Mouse (Mus musculus): ENCODE measurements at regions not wholly inside any gene's neighbourhood (a gene's known extent, or its start where the extent isn't known, plus 50 kb on each side); places are given as distances from the start of the nearest gene placed in this dataset.

- H3K4me1 ChIP-seq: no peaks in the 10 kb centered on the region
- no peak overlapping the region for H3K4me3 ChIP-seq
- no peak overlapping the region for H3K4me2 ChIP-seq (replicated peaks)
- no peak overlapping the region for H3K9ac ChIP-seq
- H3K27ac ChIP-seq: no peak overlapping the region
- WGBS: 78% methylated on average over 1 of the region's 1 CpGs
- H3K9me3 ChIP-seq: no peaks in the 10 kb centered on the region
- no peaks in the 10 kb centered on the region for H3K36me3 ChIP-seq
- no peak for ATAC-seq (ENCODE audit: insufficient number of reproducible peaks, insufficient read depth, low FRiP score, low TSS enrichment)
- H3K27me3 ChIP-seq: no peaks in the 10 kb centered on the region
Observed at GRCm38 (mm10) chr9:27661431-27662300, 128.9 kb upstream of the Opcml start.

GRCm38 (mm10) chr9:27663230-27663629 lies 127.3 kb upstream of the Opcml start:
- Histone ChIP-seq H3K9me3 (no peaks in the 10 kb centered on the region), H3K4me2 (replicated peaks) (no peak overlapping the region), H3K4me3 (no peak overlapping the region), H3K36me3 (no peaks in the 10 kb centered on the region), H3K27ac (no peak overlapping the region), H3K27me3 (no peaks in the 10 kb centered on the region), H3K4me1 (no peaks in the 10 kb centered on the region), H3K9ac (no peak overlapping the region)
- 94% methylated on average over 1 of the region's 1 CpGs for WGBS
- ATAC-seq (ENCODE audit: insufficient number of reproducible peaks, insufficient read depth, low FRiP score, low TSS enrichment): no peak

GRCm38 (mm10) chr9:27665659-27666058 lies 124.9 kb upstream of the Opcml start:
- ATAC-seq (ENCODE audit: insufficient number of reproducible peaks, insufficient read depth, low FRiP score, low TSS enrichment): no peak
- Histone ChIP-seq H3K4me3 (no peak overlapping the region), H3K4me1 (no peaks in the 10 kb centered on the region), H3K4me2 (replicated peaks) (no peak overlapping the region), H3K9me3 (no peaks in the 10 kb centered on the region), H3K27ac (no peak overlapping the region), H3K27me3 (no peaks in the 10 kb centered on the region), H3K36me3 (no peaks in the 10 kb centered on the region), H3K9ac (no peak overlapping the region)
- WGBS: 92% methylated on average over 2 of the region's 2 CpGs

GRCm38 (mm10) chr9:27670032-27670740 lies 120.4 kb upstream of the Opcml start:
- 33% methylated on average over 6 of the region's 6 CpGs for WGBS
- H3K9me3 ChIP-seq: no peaks in the 10 kb centered on the region
- no peak overlapping the region for H3K9ac ChIP-seq

GRCm38 (mm10) chr9:27685325-27685724 lies 105.2 kb upstream of the Opcml start:
- Histone ChIP-seq H3K4me1 (no peaks in the 10 kb centered on the region), H3K4me3 (no peak overlapping the region), H3K27me3 (no peaks in the 10 kb centered on the region), H3K36me3 (no peaks in the 10 kb centered on the region), H3K9ac (no peak overlapping the region), H3K27ac (no peak overlapping the region), H3K9me3 (no peaks in the 10 kb centered on the region), H3K4me2 (replicated peaks) (no peak overlapping the region)
- ATAC-seq (ENCODE audit: insufficient number of reproducible peaks, insufficient read depth, low FRiP score, low TSS enrichment): no peak

More at GRCm38 (mm10) chr9:27670032-27670740, 120.4 kb upstream of the Opcml start:
- H3K4me3 ChIP-seq: no peak overlapping the region
- H3K27ac ChIP-seq: no peak overlapping the region
- ATAC-seq (ENCODE audit: insufficient number of reproducible peaks, insufficient read depth, low FRiP score, low TSS enrichment): no peak
- H3K36me3 ChIP-seq: no peaks in the 10 kb centered on the region
- H3K4me2 ChIP-seq (replicated peaks): no peak overlapping the region
- H3K4me1 ChIP-seq: no peaks in the 10 kb centered on the region
- H3K27me3 ChIP-seq: no peaks in the 10 kb centered on the region

- WGBS: 64% methylated on average over 4 of the region's 4 CpGs
- H3K36me3 ChIP-seq: no peaks in the 10 kb centered on the region
- H3K27me3 ChIP-seq: no peaks in the 10 kb centered on the region
- no peak overlapping the region for H3K9ac ChIP-seq
- no peaks in the 10 kb centered on the region for H3K9me3 ChIP-seq
- ATAC-seq (ENCODE audit: insufficient number of reproducible peaks, insufficient read depth, low FRiP score, low TSS enrichment): no peak
- no peak overlapping the region for H3K4me3 ChIP-seq
- H3K4me2 ChIP-seq (replicated peaks): no peak overlapping the region
- no peak overlapping the region for H3K27ac ChIP-seq
- H3K4me1 ChIP-seq: no peaks in the 10 kb centered on the region
Observed at GRCm38 (mm10) chr9:27691616-27692015, 99.0 kb upstream of the Opcml start.

- H3K9me3 ChIP-seq: no peaks in the 10 kb centered on the region
- ATAC-seq (ENCODE audit: insufficient number of reproducible peaks, insufficient read depth, low FRiP score, low TSS enrichment): no peak
- 87% methylated on average over 3 of the region's 3 CpGs for WGBS
- H3K4me3 ChIP-seq: no peak overlapping the region
- H3K27me3 ChIP-seq: no peaks in the 10 kb centered on the region
- no peaks in the 10 kb centered on the region for H3K36me3 ChIP-seq
- H3K4me2 ChIP-seq (replicated peaks): no peak overlapping the region
- H3K9ac ChIP-seq: no peak overlapping the region
- H3K27ac ChIP-seq: no peak overlapping the region
- no peaks in the 10 kb centered on the region for H3K4me1 ChIP-seq
Observed at GRCm38 (mm10) chr9:27692751-27693150, 97.8 kb upstream of the Opcml start.

- H3K27ac ChIP-seq: no peak overlapping the region
- ATAC-seq (ENCODE audit: insufficient number of reproducible peaks, insufficient read depth, low FRiP score, low TSS enrichment): no peak
- H3K9me3 ChIP-seq: no peaks in the 10 kb centered on the region
- no peaks in the 10 kb centered on the region for H3K36me3 ChIP-seq
- H3K4me3 ChIP-seq: no peak overlapping the region
- H3K4me2 ChIP-seq (replicated peaks): no peak overlapping the region
- no peaks in the 10 kb centered on the region for H3K4me1 ChIP-seq
- H3K27me3 ChIP-seq: no peaks in the 10 kb centered on the region
- H3K9ac ChIP-seq: no peak overlapping the region
- 75% methylated on average over 8 of the region's 8 CpGs for WGBS
Observed at GRCm38 (mm10) chr9:27694805-27695593, 95.6 kb upstream of the Opcml start.

- Histone ChIP-seq H3K27me3 (no peaks in the 10 kb centered on the region), H3K4me2 (replicated peaks) (no peak overlapping the region), H3K9ac (no peak overlapping the region), H3K9me3 (no peaks in the 10 kb centered on the region), H3K36me3 (no peaks in the 10 kb centered on the region), H3K4me3 (no peak overlapping the region), H3K4me1 (no peaks in the 10 kb centered on the region), H3K27ac (no peak overlapping the region)
- 44% methylated on average over 9 of the region's 9 CpGs for WGBS
- ATAC-seq (ENCODE audit: insufficient number of reproducible peaks, insufficient read depth, low FRiP score, low TSS enrichment): no peak
Observed at GRCm38 (mm10) chr9:27701559-27701958, 89.0 kb upstream of the Opcml start.

- H3K9me3 ChIP-seq: no peaks in the 10 kb centered on the region
- H3K4me2 ChIP-seq (replicated peaks): no peak overlapping the region
- no peaks in the 10 kb centered on the region for H3K4me1 ChIP-seq
- no peaks in the 10 kb centered on the region for H3K27me3 ChIP-seq
- no peak overlapping the region for H3K4me3 ChIP-seq
- ATAC-seq (ENCODE audit: insufficient number of reproducible peaks, insufficient read depth, low FRiP score, low TSS enrichment): no peak
- H3K36me3 ChIP-seq: no peaks in the 10 kb centered on the region
- H3K27ac ChIP-seq: no peak overlapping the region
- WGBS: 72% methylated on average over 3 of the region's 3 CpGs
- no peak overlapping the region for H3K9ac ChIP-seq
Observed at GRCm38 (mm10) chr9:27702140-27702539, 88.4 kb upstream of the Opcml start.

GRCm38 (mm10) chr9:27704001-27704400 lies 86.6 kb upstream of the Opcml start:
- ATAC-seq (ENCODE audit: insufficient number of reproducible peaks, insufficient read depth, low FRiP score, low TSS enrichment): no peak
- Histone ChIP-seq H3K9me3 (no peaks in the 10 kb centered on the region), H3K27ac (no peak overlapping the region), H3K36me3 (no peaks in the 10 kb centered on the region), H3K27me3 (no peaks in the 10 kb centered on the region), H3K4me1 (no peaks in the 10 kb centered on the region), H3K4me3 (no peak overlapping the region), H3K4me2 (replicated peaks) (no peak overlapping the region), H3K9ac (no peak overlapping the region)
- 83% methylated on average over 5 of the region's 5 CpGs for WGBS

Data from embryonic facial prominence, embryonic 12.5 days (tissue).